Mouse (Mus musculus): Measurements from ENCODE around the gene Tgfbr1.

DNA sequence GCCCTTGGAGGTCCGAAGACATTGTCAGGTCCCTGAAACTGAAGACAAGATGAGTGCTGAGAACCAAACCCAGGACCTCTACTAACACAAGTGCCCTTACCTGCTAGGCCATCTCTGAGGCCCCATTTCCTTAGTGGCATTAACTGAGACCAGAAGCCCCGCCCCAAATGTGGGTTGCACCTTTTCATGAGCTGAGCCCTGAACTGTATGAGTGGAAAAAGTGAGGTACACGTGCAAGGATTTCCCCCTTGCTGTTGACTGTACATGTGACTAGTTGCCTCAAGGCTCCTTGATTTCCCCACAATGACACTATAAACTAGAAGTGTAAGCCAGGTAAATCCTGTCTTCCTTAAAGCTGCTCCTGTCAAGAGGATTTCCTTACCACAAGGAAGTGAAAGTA lies 30.7 kb upstream of the Tgfbr1 start:
- TF ChIP-seq GATA1 (IDR thresholded peaks at IDR 0.05; ENCODE audit: borderline replicate concordance, low read length) (no peak), FLI1 (IDR thresholded peaks at IDR 0.05; ENCODE audit: low read length) (no peak)
